Mouse (Mus musculus) intestine, embryonic 16.5 days (tissue): ENCODE measurements around the gene Ank2. TPM values are rescaled to one million over a fixed set of nuclear protein-coding genes. Genes with fewer than 3 reads are reported as not detected.

Experiments used
- ATAC-seq: fragments of 200-750 bp; cut with Nextera tagmentation; 2 replicates; pipeline ENCODE4 v1.8.0; 2017; ENCODE audit warnings: moderate TSS enrichment, moderate library complexity
- H3K27ac ChIP-seq: fragments of 300-500 bp; sonication (generic); 2 replicates; pipeline ENCODE4 v1.5.1; 2014; ENCODE audit warnings: mild to moderate bottlenecking, low read length
- H3K27me3 ChIP-seq: fragments of 300-500 bp; sonication (generic); replicated peaks from 2 replicates; pipeline ENCODE4 v1.6.1; 2014; ENCODE audit warnings: low read length, control low read depth, mixed read lengths; ENCODE audit not compliant: control insufficient read depth, insufficient read depth
- H3K36me3 ChIP-seq: fragments of 300-500 bp; sonication (generic); 2 replicates; pipeline ENCODE4 v1.6.1; 2014; ENCODE audit warnings: low read length, control low read depth; ENCODE audit not compliant: control insufficient read depth, insufficient read depth
- H3K4me1 ChIP-seq: fragments of 300-500 bp; sonication (generic); 2 replicates; pipeline ENCODE4 v1.6.1; 2014; ENCODE audit warnings: low read length, control low read depth, mixed read lengths; ENCODE audit not compliant: control insufficient read depth, insufficient read depth
- H3K4me2 ChIP-seq: fragments of 300-500 bp; sonication (generic); 2 replicates; pipeline ENCODE4 v1.6.1; 2014; ENCODE audit warnings: low read depth, low read length, control low read depth
- H3K4me3 ChIP-seq: fragments of 300-500 bp; sonication (generic); 2 replicates; pipeline ENCODE4 v1.5.1; 2014; ENCODE audit warnings: mild to moderate bottlenecking, low read length
- H3K9ac ChIP-seq: fragments of 300-500 bp; sonication (generic); 2 replicates; pipeline ENCODE4 v1.6.1; 2014; ENCODE audit warnings: low read depth, low read length
- H3K9me3 ChIP-seq: fragments of 300-500 bp; sonication (generic); 2 replicates; pipeline ENCODE4 v1.6.1; 2016; ENCODE audit warnings: low read length, control low read depth; ENCODE audit not compliant: control insufficient read depth
- WGBS: fragments of 180-500 bp; shearing (Covaris S2); extraction: QIAGEN DNeasy Blood & Tissue Kit; methylation state at CpG from one replicate; pipeline ENCODE4 v1.1.7; 2014; 5-methylcytosine and 5-hydroxymethylcytosine counted together
- microRNA counts: library from miRNA; unstranded; fragments of <30 nt; microRNA quantifications from one replicate; lab custom pipeline; 2016
- microRNA-seq: library from miRNA; unstranded; fragments of <30 nt; microRNA quantifications from one replicate; pipeline ENCODE4, GENCODE M21; 2016
- polyA plus RNA-seq: library from polyadenylated mRNA; unstranded; fragments of >200 nt; fragmentation: Nextera tagmentation; extraction: Ambion mirVana; gene quantifications from 2 replicates; pipeline ENCODE4 v1.2.1, GENCODE M21; 2015

Ank2 gene
- polyA plus RNA-seq, 1 experiment from 2014 or later, result 15.8 TPM

DNA sequence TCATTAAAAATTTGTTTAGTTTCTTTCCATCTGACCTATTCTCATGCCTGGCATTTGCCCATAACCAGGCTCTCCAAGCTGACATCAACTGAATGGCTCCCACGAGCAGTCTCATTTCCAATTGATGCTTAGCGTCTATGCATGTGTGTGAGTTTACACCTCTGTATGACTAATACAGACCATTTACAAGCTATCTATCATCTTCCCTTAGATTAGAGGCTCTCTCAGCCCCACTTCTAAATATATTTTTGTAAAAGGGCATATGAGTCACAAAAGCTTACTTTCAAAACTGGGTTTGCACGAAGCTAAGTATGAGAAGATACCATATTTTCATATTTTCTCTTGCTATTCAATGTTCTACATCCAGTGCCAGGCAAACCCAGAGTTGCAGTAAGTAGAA is 578.9 kb downstream of the Ank2 start:
- H3K4me1 ChIP-seq, result no peaks in the 10 kb centered on the region
- 76% methylated on average over 3 of the region's 3 CpGs for WGBS
- no peaks in the 10 kb centered on the region for H3K9me3 ChIP-seq
- no peak overlapping the region for H3K27ac ChIP-seq
- no peak overlapping the region for H3K4me2 ChIP-seq
- H3K9ac ChIP-seq, result no peak overlapping the region
- ATAC-seq, result no peak
- no peaks in the 10 kb centered on the region for H3K27me3 ChIP-seq
- no peaks in the 10 kb centered on the region for H3K36me3 ChIP-seq
- H3K4me3 ChIP-seq, result no peak overlapping the region

DNA sequence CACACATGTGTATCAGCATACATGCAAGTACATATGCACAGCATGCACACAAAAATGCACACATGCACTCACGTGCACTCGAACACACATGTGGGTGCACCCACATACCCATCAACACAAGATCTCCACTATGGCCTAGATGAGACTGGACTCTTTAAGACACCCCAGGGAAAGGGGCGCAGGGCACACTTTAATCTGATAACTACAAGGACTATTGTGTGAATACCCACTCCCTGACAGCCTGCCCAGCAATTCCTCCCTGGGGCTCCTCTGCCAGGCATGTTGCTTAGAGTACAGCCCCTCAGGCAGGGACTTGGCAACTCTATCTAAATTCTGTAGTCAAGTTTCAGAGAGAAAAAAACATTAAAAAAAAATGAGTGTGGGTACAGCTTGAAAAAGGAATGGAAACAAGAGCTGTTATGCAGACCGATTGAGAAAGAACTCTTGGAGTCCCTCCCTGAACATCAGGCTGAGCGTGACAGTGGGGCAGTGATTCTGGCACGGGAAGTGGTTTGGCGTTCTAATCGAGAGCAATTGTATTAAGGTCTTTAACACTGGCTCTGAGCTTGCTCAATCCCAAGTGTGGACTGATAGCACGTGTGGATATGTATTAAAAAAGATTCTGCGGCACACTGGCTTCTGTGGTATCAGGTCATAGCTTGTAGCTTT is 580.2 kb downstream of the Ank2 start:
- Histone ChIP-seq H3K9ac (no peak overlapping the region), H3K27ac (no peak overlapping the region), H3K4me2 (no peak overlapping the region), H3K4me3 (no peak overlapping the region), H3K27me3 (no peaks in the 10 kb centered on the region), H3K9me3 (no peaks in the 10 kb centered on the region), H3K36me3 (no peaks in the 10 kb centered on the region), H3K4me1 (no peaks in the 10 kb centered on the region)
- 85% methylated on average over 10 of the region's 10 CpGs for WGBS
- ATAC-seq, result no peak

DNA sequence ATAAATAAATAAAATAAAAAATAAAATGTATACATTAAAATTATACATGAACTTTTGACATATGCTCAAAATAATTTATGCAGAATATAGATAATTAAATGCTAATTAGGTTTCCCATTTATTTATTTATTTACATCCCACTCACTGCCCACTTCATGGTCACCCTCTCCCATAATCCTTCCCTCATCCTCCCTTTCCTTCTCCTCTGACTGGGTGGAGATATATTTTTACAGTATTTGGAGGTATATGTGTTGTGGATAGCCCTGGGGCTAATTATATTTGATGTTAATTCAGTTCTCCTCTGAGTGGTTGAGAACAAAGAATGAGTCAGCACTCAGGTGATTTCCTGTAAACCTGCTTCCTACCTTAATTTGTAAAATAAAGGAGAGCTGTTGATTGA is 582.8 kb downstream of the Ank2 start:
- Histone ChIP-seq H3K9ac (no peak overlapping the region), H3K9me3 (no peaks in the 10 kb centered on the region), H3K27ac (no peak overlapping the region), H3K4me2 (no peak overlapping the region), H3K36me3 (no peaks in the 10 kb centered on the region), H3K4me1 (no peaks in the 10 kb centered on the region), H3K27me3 (no peaks in the 10 kb centered on the region), H3K4me3 (no peak overlapping the region)
- ATAC-seq, result no peak

DNA sequence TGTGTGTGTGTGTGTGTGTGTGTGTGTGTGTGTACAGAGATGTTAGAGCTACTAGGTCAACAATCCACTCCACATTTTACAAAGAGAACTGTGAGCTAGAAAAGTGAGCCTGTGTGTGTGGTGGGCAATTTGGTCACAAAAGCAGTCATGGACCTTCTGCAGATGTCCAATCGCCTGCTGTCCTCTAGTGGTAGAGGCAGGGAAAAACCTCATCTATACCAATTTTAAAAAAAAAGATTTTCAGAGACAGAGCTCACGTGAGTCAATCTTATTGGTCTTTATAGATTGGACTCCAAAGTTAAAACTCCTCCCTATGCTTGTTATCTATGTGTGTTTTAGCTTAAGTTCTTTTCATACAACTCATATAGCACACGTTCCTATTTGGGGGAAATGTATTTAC is 595.6 kb downstream of the Ank2 start:
- H3K4me1 ChIP-seq, result no peaks in the 10 kb centered on the region
- no peaks in the 10 kb centered on the region for H3K36me3 ChIP-seq
- H3K27me3 ChIP-seq, result no peaks in the 10 kb centered on the region
- WGBS, result 7% methylated on average over 3 of the region's 3 CpGs
- H3K4me3 ChIP-seq, result no peak overlapping the region
- H3K9me3 ChIP-seq, result no peaks in the 10 kb centered on the region
- 0 out of 2 replicates have a peak, but pooled peaks have one; percentile 36 for ATAC-seq
- no peak overlapping the region for H3K9ac ChIP-seq
- no peak overlapping the region for H3K4me2 ChIP-seq
- no peak overlapping the region for H3K27ac ChIP-seq

DNA sequence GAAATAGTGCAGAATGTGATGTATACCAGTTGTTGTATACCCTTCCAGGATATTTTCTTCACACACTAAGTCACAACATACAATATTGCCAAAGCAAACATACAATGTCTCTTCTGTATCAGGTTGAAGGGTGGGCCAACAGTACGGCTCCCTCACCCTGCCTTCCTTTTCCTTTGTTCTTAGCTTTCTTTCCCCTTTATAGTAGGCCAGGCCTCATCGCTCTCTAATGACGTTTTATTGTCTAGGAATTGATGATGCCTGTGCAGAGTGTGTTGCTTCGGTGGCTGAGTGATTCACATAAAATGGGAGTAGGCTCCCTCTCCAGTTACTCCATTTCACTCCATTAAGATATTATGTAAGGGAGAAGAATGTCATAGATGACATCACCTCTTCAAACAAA is 612.5 kb downstream of the Ank2 start:
- Histone ChIP-seq H3K27ac (no peak overlapping the region), H3K4me2 (no peak overlapping the region), H3K27me3 (no peaks in the 10 kb centered on the region), H3K4me3 (no peak overlapping the region), H3K9ac (no peak overlapping the region), H3K36me3 (no peaks in the 10 kb centered on the region), H3K4me1 (no peaks in the 10 kb centered on the region), H3K9me3 (no peaks in the 10 kb centered on the region)
- no peak for ATAC-seq
- 68% methylated on average over 4 of the region's 4 CpGs for WGBS

DNA sequence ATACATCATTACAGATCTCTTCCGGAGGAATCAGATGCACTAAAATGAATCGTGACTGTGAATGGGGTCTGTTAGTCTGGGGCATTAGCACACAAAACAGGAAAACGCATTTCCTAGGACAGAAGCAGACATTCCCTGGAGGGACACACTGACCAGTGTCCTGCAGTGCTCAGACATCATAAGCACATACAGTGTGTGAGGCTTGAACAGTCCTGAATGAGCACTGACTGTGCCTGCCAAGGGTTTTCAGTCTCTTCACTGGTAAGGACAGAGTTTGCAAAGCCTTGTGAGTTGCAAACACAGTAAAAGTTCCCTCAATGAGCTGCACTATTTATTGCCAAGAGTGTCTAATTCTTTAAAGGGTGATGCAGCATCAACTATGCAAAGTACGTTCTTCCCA is 613.1 kb downstream of the Ank2 start:
- 68% methylated on average over 4 of the region's 4 CpGs for WGBS
- H3K4me2 ChIP-seq, result no peak overlapping the region
- H3K4me3 ChIP-seq, result no peak overlapping the region
- H3K9me3 ChIP-seq, result no peaks in the 10 kb centered on the region
- no peaks in the 10 kb centered on the region for H3K27me3 ChIP-seq
- H3K27ac ChIP-seq, result no peak overlapping the region
- no peak overlapping the region for H3K9ac ChIP-seq
- no peaks in the 10 kb centered on the region for H3K36me3 ChIP-seq
- no peak for ATAC-seq
- H3K4me1 ChIP-seq, result no peaks in the 10 kb centered on the region

DNA sequence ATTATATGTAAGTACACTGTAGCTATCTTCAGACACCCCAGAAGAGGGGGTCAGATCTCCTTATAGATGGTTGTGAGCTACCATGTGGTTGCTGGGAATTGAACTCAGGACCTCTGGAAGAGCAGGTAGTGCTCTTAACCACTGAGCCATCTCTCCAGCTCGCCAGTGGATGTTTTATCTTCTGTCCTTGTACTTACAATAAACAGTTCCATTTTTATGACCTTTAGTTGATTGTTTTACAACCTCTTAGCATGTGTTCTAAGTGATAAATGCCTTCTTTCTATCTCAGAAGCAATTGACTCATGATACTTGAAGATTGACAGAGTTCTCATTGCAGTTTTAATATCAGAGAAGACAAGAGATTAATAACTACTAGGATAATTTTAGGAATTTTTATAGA is 620.9 kb downstream of the Ank2 start:
- H3K4me2 ChIP-seq, result no peak overlapping the region
- no peak overlapping the region for H3K27ac ChIP-seq
- no peaks in the 10 kb centered on the region for H3K9me3 ChIP-seq
- H3K27me3 ChIP-seq, result no peaks in the 10 kb centered on the region; the same call in none of the 2 replicates
- no peaks in the 10 kb centered on the region for H3K4me1 ChIP-seq
- no peaks in the 10 kb centered on the region for H3K36me3 ChIP-seq
- no peak overlapping the region for H3K4me3 ChIP-seq
- ATAC-seq, result peak; percentile 96
- 16% methylated on average over 1 of the region's 1 CpGs for WGBS
- H3K9ac ChIP-seq, result no peak overlapping the region

MicroRNAs encoded within 50 kb of the gene (microRNA counts, 519-probe panel; counts per million panel counts)
- 726 counts per million, percentile 2 among the panel's probes with 10 or more counts for microRNA mmu-miR-302a (lab: Ali Mortazavi, UCI)
- microRNA mmu-miR-302b (lab: Ali Mortazavi, UCI), result 35.7 counts per million
- 35.7 counts per million for microRNA mmu-miR-302c (lab: Ali Mortazavi, UCI)
- microRNA mmu-miR-302d (lab: Ali Mortazavi, UCI), result 1,850 counts per million, percentile 34 among the panel's probes with 10 or more counts
- microRNA mmu-miR-367 (lab: Ali Mortazavi, UCI), result 2,528 counts per million, percentile 62 among the panel's probes with 10 or more counts

Small RNA genes within 50 kb of the gene (microRNA-seq; reads per million reads assigned to microRNA genes)
- gene Gm44494 (not detected), gene Mir302a (48.5 reads per million, percentile 40 among the genes with 10 or more reads in this experiment), gene Mir302b (28.5 reads per million, percentile 34 among the genes with 10 or more reads in this experiment), gene Mir302c (2.5 reads per million, percentile 5 among the genes with 10 or more reads in this experiment), gene Mir302d (46.4 reads per million, percentile 39 among the genes with 10 or more reads in this experiment), gene Mir367 (not detected)

Other genes with a start within 250 kb of the Ank2 start
- gene Larp7, start 54.0 kb upstream of the Ank2 start, polyA plus RNA-seq, result 39.1 and 46.7 TPM in 2 replicates
- gene Zgrf1, start 54.1 kb upstream of the Ank2 start, polyA plus RNA-seq, result 3.6 and 3.7 TPM in 2 replicates
- not detected in 2 replicates for gene Neurog2, start 133.8 kb upstream of the Ank2 start, polyA plus RNA-seq